Mouse (Mus musculus): ENCODE data around the gene Naip2.

Gene Naip2

GRCm38 (mm10) chr13:100107652-100108472, 94.0 kb downstream of the Naip2 start, which contains the start of gene Serf1:
Gene Serf1 (plus strand): TSS chr13:100108012.
- DNase-seq = peak; percentile 85 to 89

GRCm38 (mm10) chr13:100103748-100104254, 98.1 kb downstream of the Naip2 start, which contains the start of gene Bdp1:
Gene Bdp1 (minus strand): TSS chr13:100104070.
- peak; percentile 96 for DNase-seq

GRCm38 (mm10) chr13:100103052-100103658, 98.7 kb downstream of the Naip2 start:
- DNase-seq = no peak

- no peak for DNase-seq
Measured at GRCm38 (mm10) chr13:100098808-100099207, 103.1 kb downstream of the Naip2 start.

All from kidney, postnatal 25 days (tissue).